Mouse (Mus musculus): ENCODE data around the gene Agps. TPM values are rescaled to one million over a fixed set of nuclear protein-coding genes. Genes with fewer than 3 reads are reported as not detected.

Agps gene
- polyA plus RNA-seq, 1 experiment from 2014 or later = 14.2 TPM

DNA sequence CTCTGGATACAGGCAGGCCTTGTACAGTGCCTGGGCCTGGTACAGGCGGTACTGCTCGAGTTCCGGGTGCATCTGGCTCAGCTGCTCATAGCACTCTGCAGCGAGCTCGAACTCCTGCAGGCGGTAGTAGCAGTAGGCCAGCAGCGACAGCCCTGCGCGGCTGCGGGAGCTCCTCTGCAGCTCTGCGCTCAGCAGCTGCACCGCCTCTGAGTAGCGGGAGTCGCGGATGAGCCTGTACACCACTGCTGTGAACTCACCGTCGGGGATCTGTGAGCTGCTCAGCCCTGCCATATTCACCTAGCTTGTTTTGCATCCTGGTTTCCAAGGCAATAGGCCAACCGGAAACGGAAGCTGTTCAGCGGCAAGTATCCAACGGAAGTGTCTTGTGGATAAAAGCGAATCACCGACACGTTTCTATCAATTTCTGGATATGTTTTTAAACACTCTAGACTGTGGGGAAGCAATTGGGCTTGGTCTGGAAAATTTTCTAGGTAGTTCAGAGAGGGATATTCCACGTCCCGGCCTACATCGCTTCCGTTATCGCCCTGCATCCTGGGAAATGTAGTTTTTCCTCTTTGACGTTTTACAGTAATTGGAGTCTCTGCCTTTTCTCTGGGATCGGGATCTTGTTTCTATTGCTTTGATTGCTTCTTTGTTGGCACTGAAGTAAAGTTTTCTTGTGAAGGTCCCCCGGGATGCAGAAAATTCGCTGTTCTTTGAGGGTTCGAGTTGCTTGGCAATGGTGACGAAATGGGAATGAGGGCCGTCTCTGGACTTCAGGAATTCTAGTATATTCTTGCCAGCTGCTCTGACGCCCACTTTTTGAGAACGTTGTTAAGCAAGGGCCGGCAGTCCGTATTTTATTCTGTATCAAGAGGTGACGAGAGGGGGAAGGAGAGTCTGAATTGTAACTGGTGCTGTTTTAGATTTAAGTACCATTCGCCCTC is 106.4 kb downstream of the Agps start, which contains the start of gene Ttc30b:
Gene Ttc30b (minus strand): TSS at position 469 of the 947 bp plus-strand sequence.
- DNase-seq (ENCODE audit: low spot score) (peak; percentile 89), ATAC-seq (peak; percentile 90)
- Histone ChIP-seq H3K36me3 (ENCODE audit: insufficient read depth, low read length) (no peaks in the 10 kb centered on the region), H3K4me2 (replicated peaks; ENCODE audit: low read depth, low read length) (peak within 1 kb of the TSS; percentile 58), H3K27me3 (replicated peaks; ENCODE audit: insufficient read depth, low read length) (no peaks in the 10 kb centered on the region), H3K9me3 (ENCODE audit: low read length) (no peaks in the 10 kb centered on the region), H3K27ac (ENCODE audit: low read length) (peak within 1 kb of the TSS; percentile 74), H3K9ac (replicated peaks; ENCODE audit: low read depth) (peak within 1 kb of the TSS; percentile 27), H3K4me3 (ENCODE audit: low read depth, low read length) (peak within 1 kb of the TSS; percentile 47), H3K4me1 (ENCODE audit: insufficient read depth, low read depth, low read length) (no peaks in the 10 kb centered on the region)
- TF ChIP-seq CTCF (IDR thresholded peaks at IDR 0.05) (no peak), EP300 (IDR thresholded peaks at IDR 0.05) (peak; percentile 85)
- WGBS = 3% methylated on average over 36 of the region's 42 CpGs

DNA sequence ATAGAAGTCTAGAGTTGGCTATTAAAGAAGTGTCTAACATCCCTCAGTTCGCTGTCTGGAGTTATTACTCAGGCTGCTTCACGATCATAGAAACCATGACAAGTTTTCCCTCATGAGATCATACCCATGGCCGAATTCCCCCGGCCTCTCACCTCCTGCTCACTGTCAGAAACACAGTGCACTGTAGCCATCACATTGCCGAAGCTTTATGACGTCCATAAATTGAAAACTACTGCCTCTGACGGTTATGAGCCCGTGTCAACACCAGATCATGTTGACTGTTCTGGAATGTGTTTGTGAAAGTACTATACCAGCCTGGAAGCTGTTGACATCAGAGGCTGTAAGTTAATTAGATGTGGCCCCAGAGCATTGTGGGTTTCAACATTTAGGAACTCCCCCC is 118.7 kb downstream of the Agps start:
- Histone ChIP-seq H3K4me1 (ENCODE audit: insufficient read depth, low read depth, low read length) (no peaks in the 10 kb centered on the region), H3K36me3 (ENCODE audit: insufficient read depth, low read length) (no peaks in the 10 kb centered on the region), H3K9ac (replicated peaks; ENCODE audit: low read depth) (no peak overlapping the region), H3K4me3 (ENCODE audit: low read depth, low read length) (no peak overlapping the region), H3K27ac (ENCODE audit: low read length) (no peak overlapping the region), H3K27me3 (replicated peaks; ENCODE audit: insufficient read depth, low read length) (no peaks in the 10 kb centered on the region), H3K4me2 (replicated peaks; ENCODE audit: low read depth, low read length) (no peak overlapping the region), H3K9me3 (ENCODE audit: low read length) (no peaks in the 10 kb centered on the region)
- TF ChIP-seq CTCF (IDR thresholded peaks at IDR 0.05) (no peak), EP300 (IDR thresholded peaks at IDR 0.05) (no peak)
- WGBS = 78% methylated on average over 8 of the region's 8 CpGs
- ATAC-seq (no peak), DNase-seq (ENCODE audit: low spot score) (no peak)

DNA sequence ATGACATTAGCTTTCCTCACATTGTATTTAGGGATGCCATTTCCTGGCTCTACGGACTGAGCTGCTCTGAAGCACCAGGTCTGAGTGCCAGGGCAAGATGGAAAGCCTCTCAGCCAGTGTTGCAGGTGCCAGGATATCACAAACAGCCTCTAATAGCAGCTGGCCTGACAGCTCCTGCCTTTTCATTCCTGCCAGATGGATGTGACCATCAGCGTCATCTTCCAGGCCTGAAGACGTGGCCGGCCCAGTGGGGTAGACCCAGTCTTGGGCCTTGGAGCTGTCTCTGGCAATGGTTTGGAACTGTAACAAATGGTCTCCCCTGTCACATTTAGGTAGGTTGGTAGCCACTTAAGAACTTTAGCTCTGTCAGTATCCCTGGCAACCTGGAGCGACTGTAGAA is 121.3 kb downstream of the Agps start:
- DNase-seq (ENCODE audit: low spot score) (no peak), ATAC-seq (no peak)
- Histone ChIP-seq H3K36me3 (ENCODE audit: insufficient read depth, low read length) (no peaks in the 10 kb centered on the region), H3K4me2 (replicated peaks; ENCODE audit: low read depth, low read length) (no peak overlapping the region), H3K27ac (ENCODE audit: low read length) (no peak overlapping the region), H3K9ac (replicated peaks; ENCODE audit: low read depth) (no peak overlapping the region), H3K9me3 (ENCODE audit: low read length) (no peaks in the 10 kb centered on the region), H3K4me1 (ENCODE audit: insufficient read depth, low read depth, low read length) (no peaks in the 10 kb centered on the region), H3K4me3 (ENCODE audit: low read depth, low read length) (no peak overlapping the region), H3K27me3 (replicated peaks; ENCODE audit: insufficient read depth, low read length) (no peaks in the 10 kb centered on the region)
- TF ChIP-seq CTCF (IDR thresholded peaks at IDR 0.05) (no peak), EP300 (IDR thresholded peaks at IDR 0.05) (no peak)
- 84% methylated on average over 5 of the region's 5 CpGs for WGBS

DNA sequence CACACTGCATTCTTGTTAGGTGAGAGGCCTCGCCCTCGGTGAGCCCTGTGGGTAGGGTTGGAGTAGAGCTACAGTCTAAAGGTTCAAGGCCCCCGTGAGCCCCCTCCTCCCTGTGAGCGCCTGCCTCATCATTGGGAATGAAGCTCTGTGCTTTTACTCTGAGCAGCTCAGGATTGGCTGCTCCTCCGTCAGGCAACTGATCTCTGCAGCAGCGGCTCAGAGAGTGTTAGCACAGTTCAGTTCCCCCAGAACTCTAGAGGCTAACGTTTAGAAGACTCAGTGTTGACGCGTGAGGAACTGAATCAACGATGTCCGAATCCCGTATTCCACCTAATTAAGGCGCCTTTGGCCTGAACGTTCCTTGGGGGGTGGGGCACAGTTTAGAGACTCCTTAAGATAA is 123.7 kb downstream of the Agps start:
- 43% methylated on average over 14 of the region's 14 CpGs for WGBS
- H3K36me3 ChIP-seq (ENCODE audit: insufficient read depth, low read length) = no peaks in the 10 kb centered on the region
- H3K9ac ChIP-seq (replicated peaks; ENCODE audit: low read depth) = no peak overlapping the region
- H3K27ac ChIP-seq (ENCODE audit: low read length) = no peak overlapping the region
- no peak for ATAC-seq
- H3K4me3 ChIP-seq (ENCODE audit: low read depth, low read length) = no peak overlapping the region
- no peaks in the 10 kb centered on the region for H3K9me3 ChIP-seq (ENCODE audit: low read length)
- H3K4me2 ChIP-seq (replicated peaks; ENCODE audit: low read depth, low read length) = no peak overlapping the region
- TF ChIP-seq EP300 (IDR thresholded peaks at IDR 0.05) (no peak), CTCF (IDR thresholded peaks at IDR 0.05) (no peak)
- DNase-seq (ENCODE audit: low spot score) = no peak
- H3K27me3 ChIP-seq (replicated peaks; ENCODE audit: insufficient read depth, low read length) = no peaks in the 10 kb centered on the region
- H3K4me1 ChIP-seq (ENCODE audit: insufficient read depth, low read depth, low read length) = peaks cover 6% of the 10 kb centered on the region

DNA sequence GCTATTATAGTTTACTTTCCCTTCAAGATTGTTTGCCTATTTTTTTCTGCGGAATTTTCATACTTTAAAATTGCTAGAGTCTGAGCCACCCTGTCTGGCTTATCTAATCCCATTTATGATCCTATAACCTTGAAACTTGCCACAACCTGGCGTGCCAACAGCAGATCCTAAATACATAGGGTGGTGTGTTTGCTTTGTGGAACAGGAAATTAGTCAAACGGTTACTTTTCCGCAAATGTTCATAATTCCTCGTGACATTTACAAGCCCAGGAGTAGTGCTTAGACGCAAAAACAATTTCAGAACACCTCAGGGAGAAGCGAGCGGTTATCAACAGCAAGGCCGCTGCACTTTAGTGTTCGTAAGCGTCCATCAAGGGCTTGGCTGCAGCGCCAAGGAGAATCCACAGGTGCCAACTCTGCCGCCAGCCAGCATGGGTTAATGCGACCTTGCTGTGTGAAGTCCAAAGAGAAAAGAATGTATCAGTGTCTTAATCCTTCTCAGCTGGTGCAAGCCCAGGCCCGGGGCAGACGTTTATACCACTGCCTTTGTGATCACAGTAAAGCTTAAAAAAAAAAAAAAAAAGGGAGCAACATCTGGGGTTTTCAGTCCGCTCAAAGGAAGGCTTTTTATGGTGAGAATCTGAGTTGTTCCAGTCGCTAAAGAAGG is 127.3 kb downstream of the Agps start:
- peaks cover 8% of the 10 kb centered on the region for H3K4me1 ChIP-seq (ENCODE audit: insufficient read depth, low read depth, low read length)
- WGBS = 32% methylated on average over 18 of the region's 18 CpGs
- no peaks in the 10 kb centered on the region for H3K36me3 ChIP-seq (ENCODE audit: insufficient read depth, low read length)
- H3K27ac ChIP-seq (ENCODE audit: low read length) = peak overlapping the region; percentile 79; the same call in 1 of the 2 replicates
- no peak for ATAC-seq
- H3K9ac ChIP-seq (replicated peaks; ENCODE audit: low read depth) = no peak overlapping the region
- H3K4me2 ChIP-seq (replicated peaks; ENCODE audit: low read depth, low read length) = peak overlapping the region; percentile 32; the same call in 1 of the 2 replicates
- DNase-seq (ENCODE audit: low spot score) = peak; percentile 21
- TF ChIP-seq CTCF (IDR thresholded peaks at IDR 0.05) = no peak
- no peak for TF ChIP-seq EP300 (IDR thresholded peaks at IDR 0.05)
- no peak overlapping the region for H3K4me3 ChIP-seq (ENCODE audit: low read depth, low read length)
- H3K27me3 ChIP-seq (replicated peaks; ENCODE audit: insufficient read depth, low read length) = no peaks in the 10 kb centered on the region
- no peaks in the 10 kb centered on the region for H3K9me3 ChIP-seq (ENCODE audit: low read length)

DNA sequence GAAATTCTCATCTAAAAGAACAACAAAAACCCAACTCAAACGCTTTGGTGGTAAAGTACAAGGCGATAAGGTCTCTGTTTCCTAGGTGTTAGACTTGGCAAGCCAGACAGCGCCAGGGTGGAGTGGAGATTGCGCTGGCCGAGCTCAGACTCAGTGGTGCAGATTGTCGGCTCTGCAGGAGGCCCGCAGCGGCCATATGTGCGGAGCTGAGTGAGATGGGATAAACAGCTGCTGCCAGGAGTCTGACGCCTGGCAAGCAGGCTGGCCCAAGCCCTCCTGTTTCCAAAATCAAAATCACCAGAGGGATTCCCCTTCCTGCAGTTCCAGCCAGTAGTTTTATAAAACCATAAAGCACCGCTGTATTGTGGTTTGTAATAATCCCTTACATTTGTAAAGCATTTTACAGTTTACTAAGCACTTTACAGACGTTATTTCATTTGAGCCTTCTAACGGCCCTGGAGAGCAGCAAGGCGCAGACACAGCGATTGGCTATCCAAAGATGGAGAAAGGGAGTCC is 127.9 kb downstream of the Agps start:
- H3K9ac ChIP-seq (replicated peaks; ENCODE audit: low read depth) = no peak overlapping the region
- ATAC-seq (peak; percentile 25; the same call in 1 of the 2 replicates), DNase-seq (ENCODE audit: low spot score) (peak; percentile 39)
- peaks cover 8% of the 10 kb centered on the region for H3K4me1 ChIP-seq (ENCODE audit: insufficient read depth, low read depth, low read length)
- H3K36me3 ChIP-seq (ENCODE audit: insufficient read depth, low read length) = no peaks in the 10 kb centered on the region
- no peak overlapping the region for H3K4me3 ChIP-seq (ENCODE audit: low read depth, low read length)
- 21% methylated on average over 15 of the region's 15 CpGs for WGBS
- H3K27me3 ChIP-seq (replicated peaks; ENCODE audit: insufficient read depth, low read length) = no peaks in the 10 kb centered on the region
- no peaks in the 10 kb centered on the region for H3K9me3 ChIP-seq (ENCODE audit: low read length)
- H3K4me2 ChIP-seq (replicated peaks; ENCODE audit: low read depth, low read length) = peak overlapping the region; percentile 32; the same call in 1 of the 2 replicates
- H3K27ac ChIP-seq (ENCODE audit: low read length) = peak overlapping the region; percentile 79
- no peak for TF ChIP-seq EP300 (IDR thresholded peaks at IDR 0.05)
- no peak for TF ChIP-seq CTCF (IDR thresholded peaks at IDR 0.05)
